In the genomic region with DNA sequence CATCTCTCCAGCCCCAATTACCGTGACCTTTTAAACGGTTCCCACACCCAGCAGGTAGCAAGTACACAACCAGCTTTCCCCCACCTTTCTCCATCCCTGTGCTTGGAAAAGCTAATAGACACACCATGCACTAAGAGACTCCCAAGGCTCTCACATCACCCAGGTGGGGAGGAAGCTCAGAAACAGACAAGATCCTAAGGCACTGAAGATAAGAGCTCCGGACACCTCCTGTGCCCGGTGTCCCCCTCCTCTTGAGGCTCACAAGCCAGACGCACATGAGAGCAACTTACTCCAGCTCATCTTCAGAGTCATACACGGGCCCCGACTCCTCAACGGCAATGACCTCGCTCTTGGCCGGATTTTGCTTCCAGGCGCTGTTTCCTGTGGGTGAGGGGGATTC, we compare ENCODE assay signal across 34 mouse cellular contexts.
"Had no signal": no experiment of that assay in that cellular context is flagged by ENCODE, and none has a peak within 500 bp of the region (broad histone marks: within the 10 kb centered on the region; RNA-seq: fewer than 3 reads in every experiment).

No protein-coding gene starts in this region.

- DNase-seq: heart, postnatal 10 days; heart, postnatal 14 days; heart, postnatal 36 days; heart, postnatal 4 days; kidney, adult 11 months; kidney, adult 18-20 months; kidney, adult 2 months; kidney, adult 8-10 months; kidney, adult 9 months; kidney, postnatal 10 days; kidney, postnatal 14 days; kidney, postnatal 25 days; kidney, postnatal 36 days; kidney, postnatal 4 days; layer of hippocampus, adult 9-11 months; layer of hippocampus, postnatal 36 days had no signal

- H3K4me1 ChIP-seq: heart, embryonic 15.5 days; hindbrain, embryonic 12.5 days; hindbrain, embryonic 15.5 days; intestine, embryonic 15.5 days had no signal

- H3K27ac ChIP-seq: heart, embryonic 13.5 days; heart, embryonic 15.5 days; hindbrain, embryonic 10.5 days; hindbrain, embryonic 12.5 days; hindbrain, embryonic 13.5 days; hindbrain, embryonic 14.5 days; hindbrain, embryonic 15.5 days; hindbrain, postnatal 0 days; intestine, embryonic 15.5 days; kidney, embryonic 15.5 days; kidney, postnatal 0 days; layer of hippocampus, adult 2 months; left cerebral cortex, adult 2 months had no signal

- H3K4me2 ChIP-seq: heart, embryonic 12.5 days; heart, embryonic 13.5 days; heart, embryonic 15.5 days; hindbrain, embryonic 12.5 days; hindbrain, embryonic 13.5 days; hindbrain, embryonic 14.5 days; hindbrain, embryonic 15.5 days; intestine, embryonic 15.5 days; kidney, embryonic 15.5 days had no signal

- H3K4me3 ChIP-seq: heart, embryonic 12.5 days; heart, embryonic 13.5 days; heart, embryonic 15.5 days; hindbrain, embryonic 10.5 days; hindbrain, embryonic 12.5 days; hindbrain, embryonic 13.5 days; hindbrain, embryonic 15.5 days; intestine, embryonic 15.5 days; kidney, embryonic 15.5 days; layer of hippocampus, adult 2 months; left cerebral cortex, adult 2 months had no signal

- H3K9me3 ChIP-seq: heart, embryonic 13.5 days; heart, embryonic 15.5 days; hindbrain, embryonic 10.5 days; hindbrain, embryonic 12.5 days; hindbrain, embryonic 13.5 days; hindbrain, embryonic 15.5 days; intestine, embryonic 15.5 days; kidney, embryonic 15.5 days had no signal

- H3K9ac ChIP-seq: heart, embryonic 12.5 days; heart, embryonic 13.5 days; heart, embryonic 15.5 days; hindbrain, embryonic 12.5 days; hindbrain, embryonic 13.5 days; hindbrain, embryonic 14.5 days; hindbrain, embryonic 15.5 days; intestine, embryonic 15.5 days; kidney, embryonic 15.5 days had no signal

- H3K27me3 ChIP-seq: heart, embryonic 15.5 days; hindbrain, embryonic 12.5 days; hindbrain, embryonic 15.5 days; intestine, embryonic 15.5 days had no signal

- H3K36me3 ChIP-seq: heart, embryonic 12.5 days; heart, embryonic 13.5 days; heart, embryonic 15.5 days; hindbrain, embryonic 10.5 days; hindbrain, embryonic 12.5 days; hindbrain, embryonic 13.5 days; hindbrain, embryonic 15.5 days; intestine, embryonic 15.5 days; kidney, embryonic 15.5 days had no signal

- ATAC-seq: hindbrain, embryonic 16.5 days; hindbrain, postnatal 0 days; inflammation-experienced regulatory T-cells, adult 6 months; intestine, embryonic 15.5 days; intestine, embryonic 16.5 days; intestine, postnatal 0 days had no signal
